Mouse (Mus musculus) forebrain, embryonic 14.5 days (tissue): ENCODE measurements around the gene Pomp. TPM values are rescaled to one million over a fixed set of nuclear protein-coding genes. Genes with fewer than 3 reads are reported as not detected.
"Not testable (repeated sequence)": the region's sequence is repeated elsewhere in the genome, so short reads cannot be mapped to it uniquely, and the experiment has no call there.

Source experiments
- ATAC-seq: fragments of 200-750 bp; cut with Nextera tagmentation; 2 replicates; pipeline ENCODE4 v1.8.0; 2017; ENCODE audit warnings: mild to moderate bottlenecking, moderate library complexity
- DNase-seq: peaks from one replicate; pipeline ENCODE4 v3.0.0-alpha.2; 2015; ENCODE audit warnings: low spot score
- H3K27ac ChIP-seq: fragments of 300-500 bp; sonication (generic); 2 replicates; pipeline ENCODE4 v1.5.1; 2014; ENCODE audit warnings: low read depth, mild to moderate bottlenecking, control low read depth, low read length, moderate library complexity
- H3K27me3 ChIP-seq: fragments of 300-500 bp; sonication (generic); replicated peaks from 2 replicates; pipeline ENCODE4 v1.6.1; 2014; ENCODE audit warnings: low read length, control low read depth, mixed read lengths; ENCODE audit not compliant: control insufficient read depth, insufficient read depth
- H3K36me3 ChIP-seq: fragments of 300-500 bp; sonication (generic); 2 replicates; pipeline ENCODE4 v1.6.1; 2014; ENCODE audit warnings: low read length, control low read depth; ENCODE audit not compliant: control insufficient read depth, insufficient read depth
- H3K4me1 ChIP-seq: fragments of 300-500 bp; sonication (generic); 2 replicates; pipeline ENCODE4 v1.6.1; 2014; ENCODE audit warnings: antibody characterized with exemption, low read length, control low read depth; ENCODE audit not compliant: control insufficient read depth, insufficient read depth
- H3K4me2 ChIP-seq: fragments of 300-500 bp; sonication (generic); 2 replicates; pipeline ENCODE4 v1.6.1; 2014; ENCODE audit warnings: mild to moderate bottlenecking, control low read depth, low read length
- H3K4me3 ChIP-seq: fragments of 300-500 bp; sonication (generic); 2 replicates; pipeline ENCODE4 v1.5.1; 2014; ENCODE audit warnings: low read depth, low read length, control low read depth
- H3K9ac ChIP-seq: fragments of 300-500 bp; sonication (generic); 2 replicates; pipeline ENCODE4 v1.6.1; 2014; ENCODE audit warnings: mild to moderate bottlenecking, low read length, control low read depth, moderate library complexity
- H3K9me3 ChIP-seq: fragments of 300-500 bp; sonication (generic); replicated peaks from 2 replicates; pipeline ENCODE4 v1.6.1; 2016; ENCODE audit warnings: low read length, control low read depth, mixed read lengths; ENCODE audit not compliant: control insufficient read depth
- WGBS: fragments of 180-500 bp; shearing (Covaris S2); extraction: QIAGEN DNeasy Blood & Tissue Kit; methylation state at CpG from one replicate; pipeline ENCODE4 v1.1.7; 2014; 5-methylcytosine and 5-hydroxymethylcytosine counted together
- polyA plus RNA-seq: library from polyadenylated mRNA; unstranded; fragments of >200 nt; fragmentation: Nextera tagmentation; extraction: Ambion mirVana; gene quantifications from 2 replicates; pipeline ENCODE4 v1.2.1, GENCODE M21; 2014

Gene Pomp
- polyA plus RNA-seq, 1 experiment from 2014 or later = 580 TPM

- Histone ChIP-seq H3K27me3 (peaks cover 14% of the 10 kb centered on the region; the same call in 1 of the 2 replicates), H3K4me1 (peaks cover 6% of the 10 kb centered on the region; the same call in 1 of the 2 replicates), H3K36me3 (no peaks in the 10 kb centered on the region), H3K9me3 (no peaks in the 10 kb centered on the region), H3K4me2 (peak overlapping the region; percentile 94), H3K9ac (peak overlapping the region; percentile 40), H3K4me3 (peak overlapping the region; percentile 55), H3K27ac (no peak overlapping the region)
- WGBS = 2% methylated on average over 25 of the region's 25 CpGs
- DNase-seq = peak; percentile 33
- peak; percentile 58 for ATAC-seq
These were observed 33.6 kb downstream of the Pomp start for GRCm38 (mm10) chr5:147893766-147894454.

- H3K4me2 ChIP-seq = peak within 1 kb of the TSS; percentile 94
- no peak within 1 kb of the TSS for H3K27ac ChIP-seq
- no peaks in the 10 kb centered on the region for H3K9me3 ChIP-seq
- WGBS = under 1% methylated on average over 47 of the region's 47 CpGs
- H3K4me3 ChIP-seq = peak within 1 kb of the TSS; percentile 55
- H3K4me1 ChIP-seq = peaks cover 6% of the 10 kb centered on the region; the same call in 1 of the 2 replicates
- peaks cover 14% of the 10 kb centered on the region; the same call in 1 of the 2 replicates for H3K27me3 ChIP-seq
- ATAC-seq (peak; percentile 99), DNase-seq (peak; percentile 94)
- no peaks in the 10 kb centered on the region for H3K36me3 ChIP-seq
- H3K9ac ChIP-seq = peak within 1 kb of the TSS; percentile 40
These were observed 34.3 kb downstream of the Pomp start, which contains the start of gene Slc46a3 for GRCm38 (mm10) chr5:147894455-147895076. Gene Slc46a3, minus strand, starts transcription at chr5:147894815.

DNA sequence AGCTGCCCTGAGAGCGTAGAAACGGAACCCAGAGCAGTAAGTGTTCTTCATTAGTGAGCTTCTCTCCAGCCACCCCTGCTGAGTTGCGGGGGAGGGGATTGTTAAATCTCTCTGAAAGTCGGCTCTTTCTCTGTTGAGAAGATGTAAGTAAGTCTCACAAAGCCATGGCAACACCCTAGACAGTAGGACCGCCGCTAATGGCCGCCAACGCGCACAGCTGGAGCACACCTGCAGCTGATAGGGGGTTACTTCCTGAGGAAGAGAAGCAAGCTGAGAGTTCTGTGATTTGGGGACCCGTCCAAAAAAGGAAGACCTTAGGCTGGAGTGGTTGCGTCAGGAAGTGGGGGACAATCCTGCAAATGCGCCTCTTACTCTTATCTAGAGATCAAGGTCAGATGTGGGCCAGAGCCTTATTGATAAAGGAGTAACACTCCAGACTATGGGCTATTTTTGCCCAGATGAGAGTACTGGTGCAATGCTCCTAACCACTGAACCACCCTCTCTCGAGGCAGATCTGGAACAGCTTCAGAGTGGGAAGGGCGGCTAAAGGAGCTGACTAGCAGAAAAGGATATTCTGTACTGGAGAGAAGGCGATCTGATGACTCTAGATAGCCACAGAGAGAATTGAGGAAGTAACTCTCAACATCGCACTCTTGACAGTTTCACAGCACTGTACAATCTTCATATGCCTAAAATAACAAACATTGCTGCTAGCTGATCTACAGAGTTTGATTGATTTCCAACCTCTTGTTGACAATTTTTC is 35.4 kb downstream of the Pomp start:
- H3K9me3 ChIP-seq = no peaks in the 10 kb centered on the region
- 25% methylated on average over 16 of the region's 16 CpGs for WGBS
- H3K9ac ChIP-seq = no peak overlapping the region
- ATAC-seq (no peak), DNase-seq (peak; percentile 27)
- H3K36me3 ChIP-seq = no peaks in the 10 kb centered on the region
- peaks cover 6% of the 10 kb centered on the region; the same call in 1 of the 2 replicates for H3K4me1 ChIP-seq
- H3K27ac ChIP-seq = no peak overlapping the region
- peak overlapping the region; percentile 94 for H3K4me2 ChIP-seq
- no peak overlapping the region for H3K4me3 ChIP-seq
- peaks cover 14% of the 10 kb centered on the region; the same call in 1 of the 2 replicates for H3K27me3 ChIP-seq

GRCm38 (mm10) chr5:147896501-147896900 is 36.2 kb downstream of the Pomp start:
- not testable (repeated sequence) for DNase-seq, H3K9me3 ChIP-seq, ATAC-seq, H3K27ac ChIP-seq, H3K4me1 ChIP-seq, H3K9ac ChIP-seq, H3K36me3 ChIP-seq, H3K4me2 ChIP-seq, H3K4me3 ChIP-seq
- 73% methylated on average over 4 of the region's 4 CpGs for WGBS
- H3K27me3 ChIP-seq = peaks cover 14% of the 10 kb centered on the region; the same call in 1 of the 2 replicates

DNA sequence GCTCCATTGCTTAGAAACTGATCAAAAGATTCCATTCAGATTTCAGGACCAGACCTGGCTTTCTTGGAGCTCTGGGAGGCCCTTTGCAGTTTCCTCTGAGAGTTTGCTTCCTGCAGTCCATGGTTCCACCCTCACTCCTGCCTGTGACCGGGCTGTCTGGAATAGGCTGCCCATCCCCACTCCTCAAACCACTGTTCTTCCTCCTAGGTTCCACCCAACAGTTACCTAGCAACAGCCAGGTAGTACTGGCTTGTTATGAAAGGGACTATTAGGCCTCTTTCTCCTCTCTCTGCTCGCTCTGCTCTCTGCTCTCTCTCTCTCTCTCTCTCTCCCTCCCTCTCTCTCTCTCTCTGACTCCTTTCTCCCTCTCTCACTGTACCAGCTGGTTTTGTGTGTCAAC is 38.0 kb downstream of the Pomp start:
- H3K9me3 ChIP-seq = no peaks in the 10 kb centered on the region
- H3K4me2 ChIP-seq = no peak overlapping the region
- no peaks in the 10 kb centered on the region for H3K36me3 ChIP-seq
- no peak overlapping the region for H3K9ac ChIP-seq
- no peak for ATAC-seq
- 78% methylated on average over 2 of the region's 2 CpGs for WGBS
- H3K4me1 ChIP-seq = peaks cover 6% of the 10 kb centered on the region; the same call in 1 of the 2 replicates
- peaks cover 6% of the 10 kb centered on the region; the same call in 1 of the 2 replicates for H3K27me3 ChIP-seq
- H3K4me3 ChIP-seq = no peak overlapping the region
- no peak for DNase-seq
- no peak overlapping the region for H3K27ac ChIP-seq

- Histone ChIP-seq H3K9me3 (no peaks in the 10 kb centered on the region), H3K27ac (no peak overlapping the region), H3K27me3 (peaks cover 5% of the 10 kb centered on the region; the same call in 1 of the 2 replicates), H3K9ac (no peak overlapping the region), H3K36me3 (no peaks in the 10 kb centered on the region), H3K4me1 (peaks cover 6% of the 10 kb centered on the region; the same call in 1 of the 2 replicates), H3K4me2 (no peak overlapping the region), H3K4me3 (no peak overlapping the region)
- ATAC-seq = no peak
- WGBS = 57% methylated on average over 4 of the region's 4 CpGs
- DNase-seq = no peak
These were observed 38.8 kb downstream of the Pomp start for GRCm38 (mm10) chr5:147898968-147899549.

- H3K27me3 ChIP-seq = no peaks in the 10 kb centered on the region
- DNase-seq = no peak
- no peak overlapping the region for H3K4me3 ChIP-seq
- H3K36me3 ChIP-seq = no peaks in the 10 kb centered on the region
- H3K9me3 ChIP-seq = no peaks in the 10 kb centered on the region
- 87% methylated on average over 15 of the region's 15 CpGs for WGBS
- no peak for ATAC-seq
- no peak overlapping the region for H3K9ac ChIP-seq
- H3K27ac ChIP-seq = no peak overlapping the region
- H3K4me2 ChIP-seq = no peak overlapping the region
- no peaks in the 10 kb centered on the region for H3K4me1 ChIP-seq
These were observed 41.9 kb downstream of the Pomp start for GRCm38 (mm10) chr5:147902008-147902757.

GRCm38 (mm10) chr5:147903166-147903565 is 42.9 kb downstream of the Pomp start:
- Histone ChIP-seq H3K4me3 (no peak overlapping the region), H3K27me3 (no peaks in the 10 kb centered on the region), H3K27ac (no peak overlapping the region), H3K9ac (no peak overlapping the region), H3K4me2 (no peak overlapping the region), H3K4me1 (no peaks in the 10 kb centered on the region), H3K36me3 (no peaks in the 10 kb centered on the region), H3K9me3 (no peaks in the 10 kb centered on the region)
- ATAC-seq (no peak), DNase-seq (no peak)
- 89% methylated on average over 9 of the region's 9 CpGs for WGBS
